Mouse (Mus musculus) effector memory CD4-positive, alpha-beta T cell, adult 7 months (primary cell): ENCODE data around the gene Krtap19-9b. TPM values are rescaled to one million over a fixed set of nuclear protein-coding genes. Genes with fewer than 3 reads are reported as not detected.

Source experiments
- polyA plus RNA-seq: library from polyadenylated mRNA; unstranded; fragments of 100-300 nt; shearing (Covaris generic); gene quantifications from one replicate; pipeline ENCODE4 v1.2.1, GENCODE M21; 2017

Krtap19-9b gene
- not detected for polyA plus RNA-seq

GRCm38 (mm10) chr16:88932165-88932564 is at the start of gene Krtap19-9b:
Krtap19-9b (minus strand) TSS chr16:88932265.

GRCm38 (mm10) chr16:88962773-88963172 is 30.7 kb upstream of the Krtap19-9b start, which contains the start of gene Krtap16-3:
Krtap16-3 (minus strand) TSS chr16:88962873.

DNA sequence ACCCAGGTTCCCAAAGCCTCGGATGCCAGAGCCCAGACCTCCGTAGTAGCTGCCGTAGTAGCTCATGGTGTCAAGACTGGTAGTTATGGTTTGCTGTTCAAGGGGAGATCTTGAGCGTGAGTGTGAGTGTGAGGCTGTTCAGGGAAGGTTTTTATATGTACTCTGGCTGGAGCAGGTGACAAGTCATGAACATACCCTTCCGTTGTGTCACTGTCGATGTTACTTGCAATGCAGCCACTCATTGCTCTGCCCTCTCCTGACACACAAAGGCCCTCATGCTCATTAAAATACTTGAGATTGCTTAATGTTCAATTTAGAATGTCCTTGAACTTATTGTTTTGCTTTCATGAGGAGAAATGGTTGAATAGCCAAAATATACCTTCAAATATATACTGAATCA is 35.7 kb downstream of the Krtap19-9b start, which contains the start of gene Krtap19-5:
Krtap19-5 (minus strand) TSS at position 101 of the 400 bp plus-strand sequence.

DNA sequence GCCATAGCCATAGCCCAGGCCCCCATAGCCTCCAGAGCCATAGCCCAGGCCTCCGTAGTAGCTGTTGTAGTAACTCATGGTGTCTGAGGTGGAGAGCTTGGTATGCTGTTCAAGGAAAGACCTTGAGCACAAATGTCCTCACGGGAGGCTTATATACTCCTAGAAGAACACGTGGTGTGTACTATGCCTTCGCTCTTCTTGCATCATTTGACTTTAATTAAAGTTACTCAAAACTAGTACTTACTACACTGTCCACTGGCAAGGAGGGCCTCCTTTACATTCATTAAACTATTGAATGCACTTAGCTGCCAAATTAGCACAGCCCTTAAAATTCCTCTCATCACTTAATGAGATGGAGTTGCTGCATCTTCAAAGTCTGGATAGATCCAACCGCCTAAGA is 47.1 kb downstream of the Krtap19-9b start, which contains the start of gene Krtap19-4:
Krtap19-4 (minus strand) TSS at position 101 of the 400 bp plus-strand sequence.

Other genes starting within 250 kb of the Krtap19-9b start
- not detected for gene 2310061N02Rik, start 224.3 kb downstream of the Krtap19-9b start, polyA plus RNA-seq
- gene Krtap13-1, start 203.4 kb downstream of the Krtap19-9b start, polyA plus RNA-seq, result not detected
- gene Krtap13, start 180.6 kb downstream of the Krtap19-9b start, polyA plus RNA-seq, result not detected
- gene 2310034C09Rik, start 173.4 kb downstream of the Krtap19-9b start, polyA plus RNA-seq, result not detected
- not detected for gene 2310057N15Rik, start 158.1 kb downstream of the Krtap19-9b start, polyA plus RNA-seq
- not detected for gene Gm5965, start 154.4 kb downstream of the Krtap19-9b start, polyA plus RNA-seq
- not detected for gene Gm20741, start 120.0 kb downstream of the Krtap19-9b start, polyA plus RNA-seq
- gene Krtap15, start 112.0 kb downstream of the Krtap19-9b start, polyA plus RNA-seq, result not detected
- not detected for gene Krtap14, start 106.1 kb downstream of the Krtap19-9b start, polyA plus RNA-seq
- not detected for gene Krtap19-1, start 62.9 kb downstream of the Krtap19-9b start, polyA plus RNA-seq
- gene Krtap19-2, start 58.0 kb downstream of the Krtap19-9b start, polyA plus RNA-seq, result not detected
- gene Krtap19-3, start 54.2 kb downstream of the Krtap19-9b start, polyA plus RNA-seq, result not detected
- not detected for gene Krtap19-4, start 47.2 kb downstream of the Krtap19-9b start, polyA plus RNA-seq
- not detected for gene Krtap19-5, start 35.8 kb downstream of the Krtap19-9b start, polyA plus RNA-seq
- gene Krtap16-3, start 30.6 kb upstream of the Krtap19-9b start, polyA plus RNA-seq, result not detected
- gene Krtap22-2, start 78.5 kb upstream of the Krtap19-9b start, polyA plus RNA-seq, result not detected
- not detected for gene Gm10229, start 83.0 kb upstream of the Krtap19-9b start, polyA plus RNA-seq
- not detected for gene Krtap6-1, start 99.4 kb upstream of the Krtap19-9b start, polyA plus RNA-seq
- gene Gm10228, start 109.2 kb upstream of the Krtap19-9b start, polyA plus RNA-seq, result not detected
- not detected for gene Krtap6-5, start 115.6 kb upstream of the Krtap19-9b start, polyA plus RNA-seq
- not detected for gene 1110025L11Rik, start 131.7 kb upstream of the Krtap19-9b start, polyA plus RNA-seq
- not detected for gene Krtap6-3, start 151.8 kb upstream of the Krtap19-9b start, polyA plus RNA-seq
- gene Gm6358, start 208.6 kb upstream of the Krtap19-9b start, polyA plus RNA-seq, result not detected
- not detected for gene Gm10061, start 218.8 kb upstream of the Krtap19-9b start, polyA plus RNA-seq
- not detected for gene Gm9789, start 225.7 kb upstream of the Krtap19-9b start, polyA plus RNA-seq
- not detected for gene Gm7735, start 237.2 kb upstream of the Krtap19-9b start, polyA plus RNA-seq
- not detected for gene 1110057P08Rik, start 242.5 kb upstream of the Krtap19-9b start, polyA plus RNA-seq